Mouse (Mus musculus): ENCODE data around the gene Fitm1. TPM values are rescaled to one million over a fixed set of nuclear protein-coding genes. Genes with fewer than 3 reads are reported as not detected.

Fitm1 gene
- polyA plus RNA-seq (2014; fragmentation: Nextera tagmentation; extraction: Ambion mirVana): 3.6 and 5.9 TPM in 2 replicates

DNA sequence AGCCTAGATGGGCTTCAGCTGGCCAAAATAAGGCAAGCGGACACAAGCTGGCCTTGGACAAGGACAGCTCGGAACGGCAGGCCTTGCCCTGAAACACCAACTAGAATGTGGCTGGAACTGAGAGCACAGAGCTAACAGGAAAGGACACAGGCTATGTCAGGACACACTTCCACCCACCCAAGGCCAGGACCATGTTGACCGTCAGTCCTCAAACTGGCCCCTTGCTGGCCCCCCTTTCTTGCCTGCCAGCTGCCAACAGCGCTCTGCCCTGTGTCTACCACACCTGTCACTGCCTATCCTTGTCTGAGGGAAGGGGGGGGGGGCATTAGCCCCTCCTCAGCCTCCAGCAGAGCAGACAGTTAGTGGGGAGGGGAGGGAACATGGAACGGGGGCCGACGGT is at the start of gene Fitm1:
TSS of gene Fitm1 (plus strand) at position 316 of the 400 bp plus-strand sequence.
- Histone ChIP-seq H3K27ac (replicated peaks; ENCODE audit: low read depth, low read length) (no peak within 1 kb of the TSS), H3K4me2 (ENCODE audit: low read depth, low read length) (no peak within 1 kb of the TSS), H3K9me3 (replicated peaks; ENCODE audit: control insufficient read depth, low read length) (no peaks in the 10 kb centered on the region), H3K36me3 (replicated peaks; ENCODE audit: control insufficient read depth, insufficient read depth, low read depth, low read length) (no peaks in the 10 kb centered on the region), H3K4me3 (ENCODE audit: low read depth, low read length) (no peak within 1 kb of the TSS), H3K4me1 (ENCODE audit: control insufficient read depth, insufficient read depth, low read length) (peaks cover 4% of the 10 kb centered on the region; the same call in 1 of the 2 replicates), H3K9ac (replicated peaks; ENCODE audit: low read length) (no peak within 1 kb of the TSS), H3K27me3 (ENCODE audit: control insufficient read depth, insufficient read depth, low read length) (no peaks in the 10 kb centered on the region)
- no peak for ATAC-seq (replicated peaks; ENCODE audit: insufficient number of reproducible peaks, low FRiP score, low TSS enrichment, low read depth)
- no peak for DNase-seq (ENCODE audit: low spot score)
- WGBS: 68% methylated on average over 8 of the region's 8 CpGs

DNA sequence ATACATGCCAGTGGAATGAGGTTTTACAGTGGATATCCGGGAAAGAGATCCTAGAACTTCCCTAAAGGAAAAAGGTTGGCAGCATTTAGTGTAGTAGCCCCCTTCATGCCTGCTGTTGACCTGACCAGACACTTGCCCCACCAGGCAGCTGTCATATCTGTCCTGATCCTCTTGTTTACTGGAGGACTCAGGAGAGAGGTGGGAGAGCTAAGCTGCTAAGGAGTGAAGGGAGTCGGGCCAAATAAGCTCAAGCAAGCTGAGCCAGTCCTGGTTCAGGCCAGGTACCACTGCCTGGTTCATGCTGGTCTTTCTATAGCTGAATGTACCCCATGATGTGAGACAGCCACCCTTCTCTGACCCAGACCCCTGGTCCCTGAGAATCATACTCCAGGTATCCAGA is 48.7 kb upstream of the Fitm1 start:
- Histone ChIP-seq H3K9ac (replicated peaks; ENCODE audit: low read length) (no peak overlapping the region), H3K36me3 (replicated peaks; ENCODE audit: control insufficient read depth, insufficient read depth, low read depth, low read length) (no peaks in the 10 kb centered on the region), H3K4me1 (ENCODE audit: control insufficient read depth, insufficient read depth, low read length) (no peaks in the 10 kb centered on the region), H3K27ac (replicated peaks; ENCODE audit: low read depth, low read length) (no peak overlapping the region), H3K4me2 (ENCODE audit: low read depth, low read length) (no peak overlapping the region), H3K4me3 (ENCODE audit: low read depth, low read length) (no peak overlapping the region), H3K27me3 (ENCODE audit: control insufficient read depth, insufficient read depth, low read length) (peaks cover 7% of the 10 kb centered on the region), H3K9me3 (replicated peaks; ENCODE audit: control insufficient read depth, low read length) (no peaks in the 10 kb centered on the region)
- ATAC-seq (replicated peaks; ENCODE audit: insufficient number of reproducible peaks, low FRiP score, low TSS enrichment, low read depth) (no peak), DNase-seq (ENCODE audit: low spot score) (no peak)
- WGBS: 87% methylated on average over 2 of the region's 2 CpGs

DNA sequence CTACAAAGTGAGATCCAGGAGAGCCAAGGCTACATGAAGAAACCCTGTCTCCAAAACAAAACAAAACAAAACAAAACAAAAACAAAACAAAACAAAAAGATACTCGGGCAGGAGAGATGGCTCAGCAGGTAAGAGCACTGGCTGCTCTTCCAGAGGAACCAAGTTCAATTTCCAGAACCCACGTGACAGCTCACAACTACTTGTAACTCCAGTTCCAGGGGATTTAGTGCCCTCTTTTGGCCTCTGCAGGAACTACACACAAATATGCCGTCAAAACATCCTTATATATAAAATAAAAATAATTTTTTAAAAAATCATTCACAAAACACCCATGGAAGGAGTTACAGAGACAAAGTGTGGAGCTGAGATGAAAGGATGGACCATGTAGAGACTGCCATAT is 47.5 kb upstream of the Fitm1 start:
- H3K36me3 ChIP-seq (replicated peaks; ENCODE audit: control insufficient read depth, insufficient read depth, low read depth, low read length): no peaks in the 10 kb centered on the region
- H3K4me1 ChIP-seq (ENCODE audit: control insufficient read depth, insufficient read depth, low read length): no peaks in the 10 kb centered on the region
- H3K27ac ChIP-seq (replicated peaks; ENCODE audit: low read depth, low read length): no peak overlapping the region
- H3K9me3 ChIP-seq (replicated peaks; ENCODE audit: control insufficient read depth, low read length): no peaks in the 10 kb centered on the region
- H3K27me3 ChIP-seq (ENCODE audit: control insufficient read depth, insufficient read depth, low read length): no peaks in the 10 kb centered on the region
- 22% methylated on average over 3 of the region's 3 CpGs for WGBS
- peak; percentile 56 for DNase-seq (ENCODE audit: low spot score)
- ATAC-seq (replicated peaks; ENCODE audit: insufficient number of reproducible peaks, low FRiP score, low TSS enrichment, low read depth): no peak
- H3K9ac ChIP-seq (replicated peaks; ENCODE audit: low read length): no peak overlapping the region
- no peak overlapping the region for H3K4me2 ChIP-seq (ENCODE audit: low read depth, low read length)
- no peak overlapping the region for H3K4me3 ChIP-seq (ENCODE audit: low read depth, low read length)

DNA sequence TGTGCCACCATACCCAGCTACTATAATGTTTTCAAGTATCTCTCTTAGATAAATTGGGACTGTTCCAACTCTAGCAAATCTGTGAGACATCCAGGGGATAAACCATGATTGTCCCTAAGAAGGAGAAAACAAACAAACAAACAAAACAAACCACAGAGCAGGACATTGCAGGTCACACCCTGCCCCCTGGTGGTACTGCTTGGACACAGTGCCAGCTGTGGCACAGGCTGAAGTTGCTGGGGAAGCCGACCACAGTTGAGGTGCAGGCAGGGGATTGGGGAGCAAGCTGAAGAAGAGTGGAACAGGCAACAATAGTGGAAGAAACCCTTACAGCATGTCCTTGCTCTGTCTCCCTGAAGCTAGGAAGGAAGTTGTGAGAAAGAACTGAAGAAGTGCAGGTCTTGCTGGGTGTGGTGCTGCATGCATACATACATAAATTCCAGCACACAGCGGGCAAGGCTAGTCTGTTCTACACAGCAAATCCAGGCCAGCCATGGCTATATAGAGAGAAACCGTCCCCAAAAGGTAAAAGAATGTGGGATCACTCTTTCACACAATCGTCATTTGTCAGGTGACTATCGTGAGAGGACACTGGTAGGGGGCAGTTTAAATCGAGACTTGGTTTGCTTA is 39.2 kb upstream of the Fitm1 start:
- Histone ChIP-seq H3K9me3 (replicated peaks; ENCODE audit: control insufficient read depth, low read length) (no peaks in the 10 kb centered on the region), H3K4me1 (ENCODE audit: control insufficient read depth, insufficient read depth, low read length) (no peaks in the 10 kb centered on the region), H3K4me3 (ENCODE audit: low read depth, low read length) (no peak overlapping the region), H3K27ac (replicated peaks; ENCODE audit: low read depth, low read length) (no peak overlapping the region), H3K27me3 (ENCODE audit: control insufficient read depth, insufficient read depth, low read length) (no peaks in the 10 kb centered on the region), H3K36me3 (replicated peaks; ENCODE audit: control insufficient read depth, insufficient read depth, low read depth, low read length) (no peaks in the 10 kb centered on the region), H3K9ac (replicated peaks; ENCODE audit: low read length) (no peak overlapping the region), H3K4me2 (ENCODE audit: low read depth, low read length) (no peak overlapping the region)
- peak; percentile 42 for DNase-seq (ENCODE audit: low spot score)
- WGBS: 49% methylated on average over 6 of the region's 6 CpGs
- ATAC-seq (replicated peaks; ENCODE audit: insufficient number of reproducible peaks, low FRiP score, low TSS enrichment, low read depth): no peak

DNA sequence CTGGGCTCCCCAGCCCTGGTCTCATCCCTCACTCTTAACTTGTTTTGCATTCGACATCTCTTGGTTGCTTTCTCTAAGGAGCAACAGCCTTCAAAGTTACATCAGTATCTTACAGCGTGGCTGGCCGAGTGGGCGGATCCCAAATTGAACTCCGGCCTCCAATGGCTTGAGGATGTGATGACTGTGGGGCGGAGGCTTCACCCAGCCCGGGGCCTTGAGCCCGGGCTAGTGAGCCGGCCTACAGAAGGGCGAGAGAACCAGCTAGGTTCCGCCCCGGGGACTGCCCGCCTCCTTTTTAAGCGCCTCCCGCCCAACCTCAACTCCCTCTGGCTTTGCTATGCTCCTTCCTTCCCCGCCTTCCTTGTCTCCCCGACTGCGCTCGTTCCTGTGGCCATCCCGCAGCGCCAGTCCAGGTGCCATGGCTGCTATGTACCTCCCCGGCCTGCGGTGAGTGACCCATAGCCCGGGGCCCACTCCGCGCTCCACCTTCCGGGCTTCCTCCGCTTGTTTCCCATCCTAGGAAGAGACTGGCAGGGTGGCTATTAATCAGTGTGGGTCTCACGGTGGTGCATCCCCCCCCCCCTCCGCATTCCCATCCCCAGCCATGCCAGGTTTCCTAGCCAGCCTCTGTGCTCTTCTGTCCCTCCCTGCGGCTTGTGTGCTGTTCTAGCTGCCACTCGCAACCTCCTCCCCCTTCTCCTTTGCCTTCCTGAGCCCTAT is 35.2 kb upstream of the Fitm1 start, which contains the start of gene Pck2:
TSS of gene Pck2 (plus strand) at position 200 of the 720 bp plus-strand sequence.
- under 1% methylated on average over 32 of the region's 32 CpGs for WGBS
- H3K27me3 ChIP-seq (ENCODE audit: control insufficient read depth, insufficient read depth, low read length): no peaks in the 10 kb centered on the region
- peak; percentile 87 for DNase-seq (ENCODE audit: low spot score)
- no peaks in the 10 kb centered on the region for H3K4me1 ChIP-seq (ENCODE audit: control insufficient read depth, insufficient read depth, low read length)
- H3K4me2 ChIP-seq (ENCODE audit: low read depth, low read length): peak within 1 kb of the TSS; percentile 86
- no peaks in the 10 kb centered on the region for H3K9me3 ChIP-seq (replicated peaks; ENCODE audit: control insufficient read depth, low read length)
- peak within 1 kb of the TSS; percentile 62 for H3K4me3 ChIP-seq (ENCODE audit: low read depth, low read length)
- peak; percentile 89 for ATAC-seq (replicated peaks; ENCODE audit: insufficient number of reproducible peaks, low FRiP score, low TSS enrichment, low read depth)
- no peaks in the 10 kb centered on the region; the same call in 1 of the 2 replicates for H3K36me3 ChIP-seq (replicated peaks; ENCODE audit: control insufficient read depth, insufficient read depth, low read depth, low read length)
- peak within 1 kb of the TSS; percentile 76 for H3K27ac ChIP-seq (replicated peaks; ENCODE audit: low read depth, low read length)
- peak within 1 kb of the TSS; percentile 77 for H3K9ac ChIP-seq (replicated peaks; ENCODE audit: low read length)

DNA sequence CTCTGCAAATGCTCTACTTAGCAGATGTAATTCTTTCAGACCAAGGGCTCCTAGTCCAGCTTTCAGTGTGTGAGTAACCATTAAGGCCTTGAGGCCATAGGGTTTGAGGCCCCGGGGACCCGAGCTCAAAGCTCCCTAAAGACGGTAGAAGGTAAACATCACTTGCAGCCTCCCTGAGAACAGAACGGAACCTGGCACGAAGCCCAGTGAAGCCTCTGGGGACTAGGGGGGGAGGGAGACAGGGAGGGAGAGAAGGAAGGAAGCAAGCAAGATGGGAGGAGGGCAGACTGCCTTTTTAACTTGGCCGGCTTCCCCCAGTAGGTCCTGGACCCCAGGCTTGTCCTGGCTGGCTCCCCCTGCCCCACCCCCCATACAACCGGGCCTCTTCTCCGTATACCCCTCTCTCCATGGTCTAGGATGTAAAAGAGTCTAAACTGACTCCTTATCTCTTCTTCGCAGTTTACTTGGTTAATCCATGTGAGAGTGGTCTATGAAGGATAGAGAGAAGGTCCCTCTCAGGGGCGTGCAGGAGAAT is 34.6 kb upstream of the Fitm1 start:
- 8% methylated on average over 10 of the region's 10 CpGs for WGBS
- no peaks in the 10 kb centered on the region; the same call in 1 of the 2 replicates for H3K36me3 ChIP-seq (replicated peaks; ENCODE audit: control insufficient read depth, insufficient read depth, low read depth, low read length)
- peak overlapping the region; percentile 77 for H3K9ac ChIP-seq (replicated peaks; ENCODE audit: low read length)
- peak overlapping the region; percentile 76 for H3K27ac ChIP-seq (replicated peaks; ENCODE audit: low read depth, low read length)
- H3K9me3 ChIP-seq (replicated peaks; ENCODE audit: control insufficient read depth, low read length): no peaks in the 10 kb centered on the region
- H3K4me1 ChIP-seq (ENCODE audit: control insufficient read depth, insufficient read depth, low read length): no peaks in the 10 kb centered on the region
- peak overlapping the region; percentile 62 for H3K4me3 ChIP-seq (ENCODE audit: low read depth, low read length)
- H3K27me3 ChIP-seq (ENCODE audit: control insufficient read depth, insufficient read depth, low read length): no peaks in the 10 kb centered on the region
- DNase-seq (ENCODE audit: low spot score) (peak; percentile 67), ATAC-seq (replicated peaks; ENCODE audit: insufficient number of reproducible peaks, low FRiP score, low TSS enrichment, low read depth) (no peak)
- H3K4me2 ChIP-seq (ENCODE audit: low read depth, low read length): peak overlapping the region; percentile 86

DNA sequence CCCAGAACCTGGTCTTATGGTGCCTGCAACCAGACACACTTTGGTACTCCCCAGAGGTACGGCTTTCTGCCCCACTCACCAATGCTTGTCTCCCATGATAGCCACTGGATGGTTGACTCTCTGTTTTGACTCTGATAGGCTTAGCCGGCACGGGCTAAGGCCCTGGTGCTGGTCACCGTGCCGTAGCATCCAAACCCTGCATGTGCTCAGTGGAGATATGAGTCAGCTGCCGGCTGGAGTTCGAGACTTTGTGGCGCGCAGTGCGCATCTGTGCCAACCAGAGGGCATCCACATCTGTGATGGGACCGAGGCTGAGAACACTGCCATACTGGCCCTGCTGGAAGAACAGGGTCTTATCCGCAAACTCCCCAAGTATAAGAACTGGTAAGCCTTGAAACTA is 33.1 kb upstream of the Fitm1 start:
- ATAC-seq (replicated peaks; ENCODE audit: insufficient number of reproducible peaks, low FRiP score, low TSS enrichment, low read depth) (no peak), DNase-seq (ENCODE audit: low spot score) (no peak)
- H3K27me3 ChIP-seq (ENCODE audit: control insufficient read depth, insufficient read depth, low read length): no peaks in the 10 kb centered on the region
- H3K4me1 ChIP-seq (ENCODE audit: control insufficient read depth, insufficient read depth, low read length): no peaks in the 10 kb centered on the region
- H3K9ac ChIP-seq (replicated peaks; ENCODE audit: low read length): no peak overlapping the region
- H3K9me3 ChIP-seq (replicated peaks; ENCODE audit: control insufficient read depth, low read length): no peaks in the 10 kb centered on the region
- no peak overlapping the region for H3K4me3 ChIP-seq (ENCODE audit: low read depth, low read length)
- no peak overlapping the region for H3K4me2 ChIP-seq (ENCODE audit: low read depth, low read length)
- H3K36me3 ChIP-seq (replicated peaks; ENCODE audit: control insufficient read depth, insufficient read depth, low read depth, low read length): no peaks in the 10 kb centered on the region; the same call in 1 of the 2 replicates
- 95% methylated on average over 12 of the region's 12 CpGs for WGBS
- H3K27ac ChIP-seq (replicated peaks; ENCODE audit: low read depth, low read length): no peak overlapping the region

DNA sequence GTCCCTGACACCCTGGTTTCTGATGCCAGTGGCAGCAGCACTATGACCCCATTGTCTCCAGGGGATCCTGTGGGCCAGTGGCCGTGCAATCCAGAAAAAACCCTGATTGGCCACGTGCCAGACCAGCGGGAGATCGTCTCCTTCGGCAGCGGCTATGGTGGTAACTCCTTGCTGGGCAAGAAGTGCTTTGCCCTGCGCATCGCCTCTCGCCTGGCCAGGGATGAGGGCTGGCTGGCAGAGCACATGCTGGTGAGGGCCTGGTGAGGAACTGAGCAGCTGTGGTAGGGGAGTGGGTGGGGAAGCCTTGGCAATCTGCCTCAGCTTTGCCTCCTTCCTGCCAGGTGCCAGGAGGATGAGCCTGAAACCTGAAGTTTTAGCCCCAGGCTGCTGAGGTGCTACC is 31.1 kb upstream of the Fitm1 start:
- WGBS: 87% methylated on average over 9 of the region's 9 CpGs
- ATAC-seq (replicated peaks; ENCODE audit: insufficient number of reproducible peaks, low FRiP score, low TSS enrichment, low read depth): no peak
- DNase-seq (ENCODE audit: low spot score): no peak
- Histone ChIP-seq H3K27me3 (ENCODE audit: control insufficient read depth, insufficient read depth, low read length) (no peaks in the 10 kb centered on the region), H3K36me3 (replicated peaks; ENCODE audit: control insufficient read depth, insufficient read depth, low read depth, low read length) (no peaks in the 10 kb centered on the region; the same call in none of the 2 replicates), H3K27ac (replicated peaks; ENCODE audit: low read depth, low read length) (no peak overlapping the region), H3K4me2 (ENCODE audit: low read depth, low read length) (no peak overlapping the region), H3K9ac (replicated peaks; ENCODE audit: low read length) (no peak overlapping the region), H3K4me1 (ENCODE audit: control insufficient read depth, insufficient read depth, low read length) (no peaks in the 10 kb centered on the region), H3K4me3 (ENCODE audit: low read depth, low read length) (no peak overlapping the region), H3K9me3 (replicated peaks; ENCODE audit: control insufficient read depth, low read length) (no peaks in the 10 kb centered on the region)
